Mouse (Mus musculus) spleen, postnatal 14 days (tissue): ENCODE results near the gene Chchd6.

ENCODE experiments used
- DNase-seq, 2 experiments: peaks; one replicate each; pipeline ENCODE4 v3.0.0; 2021 to 2022; ENCODE audit warnings: low spot score in 2 of 2

The Chchd6 gene

GRCm38 (mm10) chr6:89454437-89454836, 141.0 kb downstream of the Chchd6 start:
- DNase-seq = no peak

DNA sequence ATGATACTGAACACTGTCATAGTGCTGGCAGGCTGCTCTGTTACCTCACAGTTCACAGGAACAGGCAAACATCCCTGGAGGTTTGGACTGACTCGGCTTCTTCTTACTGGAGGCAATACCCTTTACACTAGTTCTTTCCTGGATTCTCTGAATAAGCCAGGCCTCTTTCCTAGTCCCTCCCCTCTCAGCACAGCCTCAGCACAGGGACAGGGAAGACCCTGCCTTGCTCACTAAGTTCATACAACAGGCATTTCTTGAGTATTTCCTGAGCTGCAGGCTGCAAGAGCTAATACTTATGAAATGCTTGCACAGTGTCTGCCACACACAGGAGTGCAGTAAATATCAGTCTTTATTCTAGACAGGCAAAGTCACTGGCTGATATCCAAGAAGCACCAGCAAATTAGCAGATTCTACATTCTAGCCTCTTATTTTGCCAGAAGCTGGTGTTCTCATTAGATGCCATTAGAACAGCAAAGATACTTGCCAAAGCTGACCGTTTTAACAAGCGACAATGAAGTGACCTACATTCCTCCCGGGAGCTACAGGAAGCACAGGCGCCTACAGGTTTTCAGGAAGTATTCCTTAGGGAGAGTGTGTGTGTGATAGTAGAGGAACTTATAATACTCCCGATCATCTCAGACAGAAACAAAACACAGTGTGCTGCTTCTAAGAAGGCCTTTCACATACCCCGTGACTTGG, 142.3 kb downstream of the Chchd6 start:
- DNase-seq = no peak

GRCm38 (mm10) chr6:89452356-89452755, 143.1 kb downstream of the Chchd6 start:
- no peak for DNase-seq

DNA sequence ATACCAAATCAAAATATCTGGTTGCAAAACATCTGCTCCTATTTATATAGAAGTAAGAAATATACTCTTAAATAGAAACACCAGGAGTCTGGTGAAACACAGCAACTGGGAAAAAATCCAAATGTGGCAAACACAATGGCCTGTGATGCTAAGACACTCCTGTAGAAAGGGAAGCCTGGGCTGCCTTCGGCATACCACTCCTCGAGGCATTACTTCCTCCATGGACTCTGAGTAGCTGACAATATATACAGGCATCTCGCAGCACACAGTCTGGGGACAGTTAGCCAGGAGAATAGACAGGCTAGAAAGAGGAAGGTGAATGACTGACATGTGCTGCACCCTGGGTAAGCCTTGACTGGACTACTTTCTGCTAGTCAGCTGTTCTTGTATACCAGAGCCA, 146.7 kb downstream of the Chchd6 start:
- no peak for DNase-seq

DNA sequence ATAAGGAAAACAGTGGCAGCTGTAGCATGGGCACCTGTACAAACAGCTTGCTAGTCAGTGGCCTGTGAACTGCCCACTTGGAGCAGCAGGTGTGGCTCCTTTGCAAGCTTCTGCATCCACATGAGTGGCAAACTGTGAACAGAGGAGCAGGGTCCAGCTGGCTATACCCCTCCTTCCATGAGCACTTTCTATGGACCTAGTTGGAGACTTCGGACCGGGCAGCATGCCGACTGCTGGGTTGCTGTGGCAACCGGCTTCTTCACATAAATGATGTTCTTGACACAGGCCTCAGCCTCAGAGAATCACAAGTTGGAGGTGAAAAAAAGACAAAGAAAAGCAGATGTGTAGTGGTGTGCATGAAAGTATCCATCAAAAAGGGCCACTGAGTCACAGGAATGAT, 154.8 kb downstream of the Chchd6 start:
- no peak for DNase-seq

DNA sequence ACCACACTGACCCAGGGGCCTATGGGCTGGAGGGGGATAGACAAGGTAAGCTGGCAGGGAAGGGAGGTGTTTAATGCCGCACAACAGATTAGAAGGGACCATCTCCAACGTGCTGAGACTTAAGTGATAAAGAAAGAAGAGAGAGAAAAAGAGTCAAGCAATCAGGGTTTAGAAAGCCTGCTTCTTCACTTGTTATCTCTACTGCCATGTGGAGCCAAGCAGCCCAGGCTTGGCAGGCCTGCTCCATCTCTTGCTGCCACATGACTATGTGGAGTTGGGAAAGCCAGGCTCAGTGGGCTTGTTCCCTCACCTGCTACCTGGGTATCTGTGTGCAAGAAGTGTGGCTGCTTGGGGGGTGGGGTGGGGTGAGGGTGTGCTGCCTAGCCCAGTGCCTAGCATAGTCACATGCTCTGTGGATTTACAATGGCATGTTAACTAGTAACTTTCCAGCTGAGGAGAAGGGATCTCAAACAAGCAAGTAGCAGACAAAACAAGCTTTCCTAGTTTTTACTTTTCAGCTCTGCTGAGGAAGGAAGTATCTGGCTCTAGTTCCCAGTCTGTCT, 163.5 kb downstream of the Chchd6 start:
- no peak for DNase-seq

DNA sequence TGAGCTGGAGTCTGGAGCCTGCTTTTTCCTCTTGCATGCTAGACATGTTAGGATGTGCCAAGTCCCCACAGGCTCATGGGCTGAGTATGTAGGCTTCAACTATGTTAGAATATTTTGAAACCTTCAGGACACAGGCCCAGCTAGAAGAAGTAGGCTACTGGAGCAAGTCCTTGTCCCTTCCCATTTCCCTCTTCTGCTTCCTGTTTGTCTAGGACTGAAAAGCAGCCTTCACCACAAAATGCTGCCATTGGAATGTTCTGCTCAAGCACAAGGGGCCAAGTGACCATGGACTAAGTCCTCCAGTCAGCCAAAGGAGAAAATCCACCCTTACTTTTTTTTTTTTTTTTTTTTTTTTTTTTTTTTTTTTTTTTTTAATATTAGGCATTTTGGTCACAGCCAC, 164.7 kb downstream of the Chchd6 start:
- DNase-seq = no peak

GRCm38 (mm10) chr6:89428661-89429375, 166.6 kb downstream of the Chchd6 start:
- no peak for DNase-seq

DNA sequence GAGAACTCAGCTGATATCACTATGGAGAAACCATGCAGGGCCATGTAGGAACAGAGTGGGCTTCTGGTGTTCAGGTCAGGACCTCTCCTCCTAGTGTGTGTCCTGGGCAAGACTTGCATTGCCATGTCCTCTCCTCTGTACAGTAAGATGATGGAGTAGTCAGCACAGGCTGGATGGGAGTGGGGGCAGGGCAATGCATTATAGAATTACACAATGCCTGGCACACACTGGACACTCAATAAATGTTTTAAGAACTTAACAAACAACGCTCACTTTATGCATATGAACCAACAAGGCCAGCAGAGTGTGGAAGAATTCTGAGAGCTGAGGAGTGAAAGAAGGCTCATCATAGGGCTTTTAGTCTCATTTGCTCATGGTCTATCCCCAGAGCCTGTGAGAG, 171.0 kb downstream of the Chchd6 start:
- no peak for DNase-seq

- no peak for DNase-seq
Measured at GRCm38 (mm10) chr6:89422621-89423020, 172.8 kb downstream of the Chchd6 start.

GRCm38 (mm10) chr6:89421922-89422321, 173.5 kb downstream of the Chchd6 start:
- no peak for DNase-seq

GRCm38 (mm10) chr6:89421503-89421902, 173.9 kb downstream of the Chchd6 start:
- no peak for DNase-seq

DNA sequence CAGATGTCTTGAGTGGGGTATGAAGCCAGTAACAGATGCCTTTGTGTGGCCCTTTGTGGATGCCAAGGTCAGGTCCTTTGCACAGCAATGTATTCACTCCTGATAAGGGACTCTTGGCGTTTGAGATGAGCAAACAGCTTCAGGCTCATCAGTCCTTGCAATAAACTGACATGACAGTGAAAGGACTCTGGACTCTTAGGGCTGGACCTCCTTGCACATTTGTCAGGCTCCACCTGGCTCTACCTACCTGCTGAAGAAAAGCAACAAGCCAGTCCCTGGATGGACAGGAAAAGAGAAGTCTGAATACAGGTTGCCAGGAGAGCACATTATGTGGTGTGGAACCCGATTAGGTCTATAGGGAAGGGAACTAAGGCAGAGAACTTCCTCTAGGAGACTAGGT, 174.7 kb downstream of the Chchd6 start:
- DNase-seq = no peak

GRCm38 (mm10) chr6:89420110-89420509, 175.3 kb downstream of the Chchd6 start:
- no peak for DNase-seq

- no peak for DNase-seq
Measured at GRCm38 (mm10) chr6:89419066-89419815, 176.2 kb downstream of the Chchd6 start.

GRCm38 (mm10) chr6:89416030-89416595, 179.3 kb downstream of the Chchd6 start:
- no peak for DNase-seq

DNA sequence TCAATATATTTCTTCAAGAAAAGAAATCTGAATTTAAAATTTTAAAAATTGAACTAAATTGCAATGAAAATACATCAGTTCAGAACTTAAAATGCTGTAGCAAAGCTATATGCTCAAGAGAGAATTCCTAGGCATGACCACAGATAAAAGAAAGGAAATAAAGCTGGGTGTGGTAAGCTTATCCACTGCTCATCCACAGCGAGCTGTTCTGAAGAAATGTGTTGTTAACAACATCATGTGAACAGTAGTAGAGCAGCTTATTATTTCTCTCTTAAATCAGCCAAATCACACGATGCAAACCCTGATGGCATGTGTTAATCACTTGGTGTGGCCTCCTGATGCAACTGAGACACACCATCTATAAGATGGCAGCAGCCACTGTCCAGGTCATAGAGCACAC, 180.4 kb downstream of the Chchd6 start:
- no peak for DNase-seq

- DNase-seq = no peak
Measured at GRCm38 (mm10) chr6:89414126-89414525, 181.3 kb downstream of the Chchd6 start.

DNA sequence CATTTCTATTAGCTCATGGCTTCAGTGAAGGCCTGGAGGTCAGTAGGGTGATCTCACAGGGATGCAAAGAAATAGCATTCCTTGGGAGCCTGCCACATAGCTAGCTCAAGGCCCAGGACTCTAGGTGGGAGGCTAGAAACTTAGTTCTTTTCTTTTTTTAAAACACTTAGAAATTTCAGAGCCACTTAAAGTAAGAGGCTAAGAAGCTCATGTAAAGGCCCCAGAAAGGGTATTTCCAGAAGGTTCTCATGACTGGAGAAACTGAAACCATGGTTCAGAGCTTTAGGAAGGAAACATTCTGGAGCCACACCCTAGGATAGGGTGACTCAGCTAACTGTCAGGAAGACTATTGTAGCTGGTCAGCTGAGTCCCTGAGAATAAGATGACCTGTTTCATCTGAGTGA, 182.0 kb downstream of the Chchd6 start:
- no peak for DNase-seq

GRCm38 (mm10) chr6:89412562-89412961, 182.9 kb downstream of the Chchd6 start:
- DNase-seq = no peak

- no peak for DNase-seq
Measured at GRCm38 (mm10) chr6:89409041-89409440, 186.4 kb downstream of the Chchd6 start.

- DNase-seq = no peak
Measured at GRCm38 (mm10) chr6:89408259-89408658, 187.2 kb downstream of the Chchd6 start.
